Mouse (Mus musculus) ES-E14 (cell line): ENCODE measurements around the gene Pacsin3. TPM values are rescaled to one million over a fixed set of nuclear protein-coding genes. Genes with fewer than 3 reads are reported as not detected.
A peak's percentile ranks its signal among the peaks of the same experiment; 100 is the strongest.

ENCODE experiments used
- DNase-seq: peaks from one replicate; pipeline ENCODE4 v3.0.0-alpha.2; 2013; ENCODE audit warnings: low read depth, low spot score
- H3K27ac ChIP-seq: 2 replicates; pipeline ENCODE4 v1.5.1; 2012; ENCODE audit warnings: low read depth, mild to moderate bottlenecking, low read length, moderate library complexity, mixed read lengths; ENCODE audit not compliant: poor library complexity, insufficient read depth, severe bottlenecking
- H3K36me3 ChIP-seq: 2 replicates; pipeline ENCODE4 v1.6.1; 2012; ENCODE audit warnings: mild to moderate bottlenecking, low read length, moderate library complexity, mixed read lengths; ENCODE audit not compliant: control insufficient read depth, poor library complexity, insufficient read depth, severe bottlenecking
- H3K4me1 ChIP-seq, 2 experiments: fragments of 150-350 bp in 1 of 2; sonication (generic) in 1 of 2; 2 replicates each; pipeline ENCODE4 v1.6.1; 2012; ENCODE audit warnings: low read length in 2 of 2, mild to moderate bottlenecking in 1 of 2, mixed read lengths in 1 of 2; ENCODE audit not compliant: control insufficient read depth in 2 of 2, insufficient read depth in 2 of 2, poor library complexity in 1 of 2
- H3K4me3 ChIP-seq, 2 experiments: fragments of 150-350 bp in 1 of 2; sonication (generic) in 1 of 2; 2 replicates each; pipeline ENCODE4 v1.5.1; 2012; ENCODE audit warnings: low read length in 2 of 2, low read depth in 1 of 2, mild to moderate bottlenecking in 1 of 2, mixed read lengths in 1 of 2; ENCODE audit not compliant: insufficient read depth in 1 of 2, poor library complexity in 1 of 2, severe bottlenecking in 1 of 2
- H3K9ac ChIP-seq: 2 replicates; pipeline ENCODE4 v1.6.1; 2012; ENCODE audit warnings: low read depth, mild to moderate bottlenecking, low read length, mixed read lengths; ENCODE audit not compliant: poor library complexity, insufficient read depth, severe bottlenecking
- H3K9me3 ChIP-seq: fragments of 150-350 bp; sonication (generic); 2 replicates; pipeline ENCODE4 v1.6.1; 2012; ENCODE audit warnings: low read depth, mild to moderate bottlenecking, low read length; ENCODE audit not compliant: control insufficient read depth, insufficient read depth
- CHD2 ChIP-seq: IDR thresholded peaks from 2 replicates; pipeline ENCODE4 v1.6.1; 2014; ENCODE audit warnings: mild to moderate bottlenecking, low read depth, low read length, inconsistent platforms
- HCFC1 ChIP-seq: IDR thresholded peaks from 2 replicates; pipeline ENCODE4 v1.6.1; 2012; ENCODE audit warnings: low read length, inconsistent platforms, borderline replicate concordance; ENCODE audit not compliant: insufficient read depth
- MAFK ChIP-seq: IDR thresholded peaks from 2 replicates; pipeline ENCODE4 v1.6.1; 2014; ENCODE audit warnings: mild to moderate bottlenecking, low read depth, low read length, inconsistent platforms; ENCODE audit not compliant: insufficient read depth
- ZC3H11A ChIP-seq: IDR thresholded peaks from 2 replicates; pipeline ENCODE4 v1.6.1; 2012; ENCODE audit warnings: low read depth, mild to moderate bottlenecking, inconsistent platforms, low read length, borderline replicate concordance
- ZNF384 ChIP-seq: IDR thresholded peaks from 2 replicates; pipeline ENCODE4 v1.6.1; 2012; ENCODE audit warnings: low read depth, low read length, inconsistent platforms
- in situ Hi-C, 2 experiments: fragments of 600-800 bp; cut with MboI; formaldehyde crosslinking; loops; one replicate each; pipeline ENCODE4 v1.15.1; 2025; ENCODE audit warnings: low sequenced_read_pairs in 2 of 2, inconsistent platforms in 1 of 2; ENCODE audit not compliant: unreplicated experiment in 2 of 2
- total RNA-seq: library from RNA; depleted of rRNA; stranded (reverse); fragments of 300-350 nt; gene quantifications from 2 replicates; pipeline ENCODE4 v1.2.3, GENCODE M21; 2012

Gene Pacsin3
- total RNA-seq, 1 experiment: 11.1 TPM

DNA sequence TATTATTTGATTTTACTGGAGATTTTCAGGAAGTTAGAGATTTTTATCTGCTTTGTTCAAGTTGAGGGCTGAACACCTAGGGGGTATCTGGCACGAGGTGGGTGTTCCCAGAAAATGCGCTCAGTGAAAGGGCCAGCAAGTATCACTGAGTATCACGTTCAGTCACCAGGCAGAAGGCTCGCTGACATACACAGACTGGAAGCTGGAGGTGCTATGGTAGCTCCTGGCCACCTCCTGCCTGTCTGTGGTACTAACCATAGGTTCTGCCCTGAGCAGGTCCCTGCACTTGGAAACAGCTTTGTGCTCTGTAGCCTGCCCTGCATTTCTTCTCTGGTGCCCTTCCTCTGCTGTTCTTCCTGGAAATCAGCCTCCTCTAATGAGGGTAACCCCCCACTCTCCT lies 3.2 kb upstream of the Pacsin3 start:
- no peak overlapping the region for H3K4me3 ChIP-seq
- H3K4me1 ChIP-seq: peaks cover 0 to 2% of the 10 kb centered on the region in 2 experiments; a peak in 2 of 4 replicates
- in situ Hi-C loops: no loop called here
- DNase-seq: no peak
- H3K27ac ChIP-seq: no peak overlapping the region
- no peaks in the 10 kb centered on the region for H3K36me3 ChIP-seq
- TF ChIP-seq MAFK: no peak
- H3K9me3 ChIP-seq: no peaks in the 10 kb centered on the region
- no peak overlapping the region for H3K9ac ChIP-seq

DNA sequence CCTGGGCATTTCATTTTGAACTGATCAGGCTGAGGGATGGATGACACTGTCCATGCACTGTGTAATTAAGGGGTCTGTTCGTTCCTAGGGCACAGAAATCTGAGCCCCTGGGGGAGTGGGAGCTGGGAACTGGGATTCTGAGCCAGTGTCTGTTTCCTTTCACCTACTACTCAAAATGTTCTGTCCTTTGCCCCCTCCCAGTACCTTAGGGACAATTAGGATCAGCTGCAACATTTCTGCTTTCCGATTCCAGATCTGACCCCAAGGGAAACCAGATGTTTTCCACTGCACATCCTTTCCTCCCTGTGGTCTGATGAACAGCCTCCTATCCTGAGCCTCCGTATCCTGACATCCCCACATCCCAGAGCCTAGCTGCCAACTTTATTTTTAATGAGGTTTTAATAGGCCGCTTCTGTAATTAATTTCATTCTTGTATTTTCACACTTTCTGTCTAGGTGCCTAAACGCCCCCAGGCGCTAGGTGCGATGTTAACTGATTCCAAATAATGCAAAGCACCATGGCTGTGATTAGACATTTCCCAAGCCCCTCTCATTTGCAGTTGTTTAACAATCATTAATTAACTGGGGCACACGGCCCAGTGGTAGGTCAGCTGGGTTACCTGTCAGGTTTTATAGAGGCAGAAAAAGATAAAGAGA lies 901 bp upstream of the Pacsin3 start:
- Histone ChIP-seq H3K4me1 (peaks cover 0 to 7% of the 10 kb centered on the region in 2 experiments; a peak in 2 of 4 replicates), H3K4me3 (no peak overlapping the region), H3K36me3 (no peaks in the 10 kb centered on the region), H3K9me3 (no peaks in the 10 kb centered on the region), H3K27ac (no peak overlapping the region), H3K9ac (no peak overlapping the region)
- TF ChIP-seq ZNF384 (no peak), CHD2 (no peak), HCFC1 (no peak), ZC3H11A (no peak), MAFK (no peak)
- in situ Hi-C loops: no loop called here
- no peak for DNase-seq

DNA sequence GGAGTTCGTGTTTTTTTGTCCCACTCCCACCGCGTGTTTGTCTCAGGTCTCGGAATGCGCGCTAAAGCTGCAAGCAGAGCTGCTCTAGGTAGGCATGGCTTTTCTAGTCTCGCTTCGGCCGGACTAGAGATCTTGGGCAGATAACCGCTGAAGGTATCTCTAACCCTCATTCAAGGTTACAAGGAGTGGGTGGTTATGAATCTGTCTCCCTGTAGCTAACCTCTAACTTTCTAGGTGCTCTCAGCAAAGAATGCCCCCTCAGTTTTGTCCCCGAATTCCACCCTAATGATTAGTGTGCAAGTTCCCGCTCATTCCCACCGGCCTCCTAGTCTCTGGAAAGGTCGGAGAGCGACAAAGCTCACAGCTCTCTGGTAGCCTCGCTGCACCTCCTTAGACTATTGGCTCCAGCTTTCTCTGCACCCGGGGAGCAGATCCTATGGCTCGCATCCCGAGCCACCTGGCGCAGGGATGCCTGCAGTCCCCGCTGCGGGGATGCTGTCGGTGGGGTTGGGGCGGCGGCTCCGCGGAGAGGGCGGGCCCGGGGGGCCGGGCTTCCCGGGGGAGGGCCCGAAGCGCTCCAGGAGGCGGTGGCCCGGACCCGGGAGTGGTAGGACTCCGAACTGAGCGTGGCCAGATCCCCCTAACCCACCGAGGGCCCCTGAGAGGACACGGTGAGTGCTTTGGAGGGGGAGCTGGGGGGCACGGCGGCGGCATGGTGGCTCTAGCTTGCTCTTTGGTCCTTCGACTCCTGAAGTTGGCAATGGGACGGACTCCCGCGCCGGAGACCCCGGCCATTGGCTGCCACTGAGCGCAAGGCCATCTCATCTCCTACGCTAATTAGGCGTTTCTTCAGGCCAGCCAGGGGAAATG lies 737 bp downstream of the Pacsin3 start:
- Histone ChIP-seq H3K9ac (peak overlapping the region; percentile 71), H3K4me1 (peaks cover 0 to 7% of the 10 kb centered on the region in 2 experiments; a peak in 2 of 4 replicates), H3K4me3 (peak overlapping the region; percentile 85 to 95), H3K36me3 (no peaks in the 10 kb centered on the region), H3K27ac (no peak overlapping the region; the same call in 1 of the 2 replicates), H3K9me3 (no peaks in the 10 kb centered on the region)
- TF ChIP-seq ZNF384 (no peak), HCFC1 (no peak), MAFK (no peak), CHD2 (no peak), ZC3H11A (no peak)
- no peak for DNase-seq
- in situ Hi-C loops: no loop called here

DNA sequence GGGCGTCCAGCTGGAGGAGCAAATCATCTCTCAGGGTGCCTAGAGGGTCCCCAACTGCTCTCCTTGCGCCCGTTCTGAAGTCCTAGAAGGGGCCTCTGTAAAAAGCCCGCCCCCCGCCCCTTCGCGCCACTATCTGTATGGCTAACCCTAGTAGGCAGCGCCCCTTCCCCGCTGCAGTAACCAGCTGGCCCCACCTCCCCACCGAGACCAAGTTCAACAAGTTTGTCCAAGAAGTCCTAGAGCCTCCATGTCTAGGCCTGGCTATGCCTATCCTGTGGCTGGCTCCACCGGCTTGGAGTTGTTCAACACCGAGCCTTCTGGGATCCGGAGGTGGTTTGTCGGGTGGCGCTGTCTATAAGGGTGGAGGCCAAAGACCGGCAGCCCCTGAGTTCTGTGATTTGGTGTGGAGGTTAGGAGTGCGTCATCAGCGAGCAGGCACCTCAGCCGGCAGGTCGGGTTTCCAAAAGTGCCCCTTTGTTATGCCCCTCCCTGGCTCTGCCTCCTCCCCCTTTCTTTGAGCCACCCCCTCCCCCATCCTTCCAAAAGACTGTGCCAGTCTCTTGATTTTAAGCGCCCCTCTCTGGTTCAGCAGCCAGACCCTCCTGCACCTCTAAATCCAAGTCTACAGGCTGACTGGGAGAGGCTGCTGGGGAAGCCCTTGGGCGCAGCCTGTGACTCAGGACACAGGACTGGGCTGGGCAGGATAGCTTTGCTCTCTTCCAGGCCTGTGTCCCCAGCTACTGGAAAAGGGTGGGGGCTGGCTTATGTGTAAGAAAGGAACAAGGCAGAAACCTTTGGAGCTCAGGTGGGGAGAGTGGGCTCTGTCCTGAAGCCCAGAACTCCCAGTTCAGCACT lies 1.6 kb downstream of the Pacsin3 start:
- in situ Hi-C loops: no loop called here

More for the DNA sequence above, 1.6 kb downstream of the Pacsin3 start:
- Histone ChIP-seq H3K9ac (peak overlapping the region; percentile 71), H3K9me3 (no peaks in the 10 kb centered on the region), H3K4me1 (peaks cover 0 to 7% of the 10 kb centered on the region in 2 experiments; a peak in 2 of 4 replicates), H3K36me3 (no peaks in the 10 kb centered on the region), H3K27ac (peak overlapping the region; percentile 24; the same call in 1 of the 2 replicates), H3K4me3 (peak overlapping the region; percentile 85 to 95)
- DNase-seq: no peak
- no peak for TF ChIP-seq HCFC1
